Mouse (Mus musculus): ENCODE measurements around the gene Nexmif. TPM values are rescaled to one million over a fixed set of nuclear protein-coding genes. Genes with fewer than 3 reads are reported as not detected.
A peak's percentile ranks its signal among the peaks of the same experiment; 100 is the strongest.
"Not testable (repeated sequence)": the region's sequence is repeated elsewhere in the genome, so short reads cannot be mapped to it uniquely, and the experiment has no call there.

The Nexmif gene
- 0.75 and 0.82 TPM in 2 replicates for polyA plus RNA-seq (2015; fragmentation: Nextera tagmentation; extraction: Ambion mirVana)

- ATAC-seq (ENCODE audit: insufficient read depth, low FRiP score, low read depth) = peak; percentile 71
- H3K9me3 ChIP-seq = no peaks in the 10 kb centered on the region
- 19% methylated on average over 60 of the region's 70 CpGs for WGBS
- H3K4me1 ChIP-seq = no peaks in the 10 kb centered on the region
- H3K27ac ChIP-seq = no peak within 1 kb of the TSS
- peaks cover 23% of the 10 kb centered on the region; the same call in 1 of the 2 replicates for H3K27me3 ChIP-seq (replicated peaks)
- H3K4me2 ChIP-seq = peak within 1 kb of the TSS; percentile 83
- peak within 1 kb of the TSS; percentile 50 for H3K4me3 ChIP-seq (replicated peaks)
- H3K36me3 ChIP-seq = no peaks in the 10 kb centered on the region
- no peak within 1 kb of the TSS for H3K9ac ChIP-seq
Observed at GRCm38 (mm10) chrX:104200736-104201591, at the start of gene Nexmif. Nexmif (minus strand) TSS chrX:104201185.

GRCm38 (mm10) chrX:104208701-104209100 is 7.7 kb upstream of the Nexmif start:
- H3K4me1 ChIP-seq = no peaks in the 10 kb centered on the region
- no peak overlapping the region for H3K9ac ChIP-seq
- ATAC-seq (ENCODE audit: insufficient read depth, low FRiP score, low read depth) = no peak
- no peak overlapping the region for H3K27ac ChIP-seq
- H3K9me3 ChIP-seq = no peaks in the 10 kb centered on the region
- 59% methylated on average over 2 of the region's 2 CpGs for WGBS
- no peak overlapping the region for H3K4me2 ChIP-seq
- H3K27me3 ChIP-seq (replicated peaks) = 0 out of 2 replicates have a peak, but pooled peaks cover 3% of the 10 kb centered on the region
- H3K36me3 ChIP-seq = no peaks in the 10 kb centered on the region
- H3K4me3 ChIP-seq (replicated peaks) = no peak overlapping the region

- H3K9me3 ChIP-seq = no peaks in the 10 kb centered on the region
- WGBS = 24% methylated on average over 20 of the region's 21 CpGs
- peaks cover 23% of the 10 kb centered on the region; the same call in 1 of the 2 replicates for H3K27me3 ChIP-seq (replicated peaks)
- no peaks in the 10 kb centered on the region for H3K36me3 ChIP-seq
- no peak overlapping the region for H3K9ac ChIP-seq
- H3K4me1 ChIP-seq = no peaks in the 10 kb centered on the region
- ATAC-seq (ENCODE audit: insufficient read depth, low FRiP score, low read depth) = no peak
- peak overlapping the region; percentile 83 for H3K4me2 ChIP-seq
- H3K27ac ChIP-seq = no peak overlapping the region
- H3K4me3 ChIP-seq (replicated peaks) = peak overlapping the region; percentile 50
Observed at GRCm38 (mm10) chrX:104201592-104202139, 681 bp upstream of the Nexmif start.

- Histone ChIP-seq H3K4me1 (no peaks in the 10 kb centered on the region), H3K4me2 (peak overlapping the region; percentile 83), H3K36me3 (no peaks in the 10 kb centered on the region), H3K9ac (no peak overlapping the region), H3K4me3 (replicated peaks) (peak overlapping the region; percentile 50), H3K27ac (no peak overlapping the region), H3K9me3 (no peaks in the 10 kb centered on the region), H3K27me3 (replicated peaks) (peaks cover 23% of the 10 kb centered on the region; the same call in 1 of the 2 replicates)
- peak; percentile 18; the same call in 1 of the 2 replicates for ATAC-seq (ENCODE audit: insufficient read depth, low FRiP score, low read depth)
- WGBS = 17% methylated on average over 30 of the region's 37 CpGs
Observed at GRCm38 (mm10) chrX:104200388-104200735, 623 bp downstream of the Nexmif start.

- no peaks in the 10 kb centered on the region for H3K36me3 ChIP-seq
- H3K27me3 ChIP-seq (replicated peaks) = peaks cover 23% of the 10 kb centered on the region; the same call in 1 of the 2 replicates
Observed at GRCm38 (mm10) chrX:104199611-104200387, 1.2 kb downstream of the Nexmif start.

GRCm38 (mm10) chrX:104199070-104199469 is 1.9 kb downstream of the Nexmif start:
- Histone ChIP-seq H3K9me3 (no peaks in the 10 kb centered on the region), H3K4me2 (peak overlapping the region; percentile 83; the same call in 1 of the 2 replicates), H3K27me3 (replicated peaks) (peaks cover 20% of the 10 kb centered on the region; the same call in 1 of the 2 replicates), H3K9ac (no peak overlapping the region), H3K4me1 (no peaks in the 10 kb centered on the region), H3K4me3 (replicated peaks) (peak overlapping the region; percentile 50; the same call in 1 of the 2 replicates), H3K36me3 (no peaks in the 10 kb centered on the region), H3K27ac (no peak overlapping the region)
- ATAC-seq (ENCODE audit: insufficient read depth, low FRiP score, low read depth) = no peak
- WGBS = 56% methylated on average over 5 of the region's 5 CpGs

More at GRCm38 (mm10) chrX:104199611-104200387, 1.2 kb downstream of the Nexmif start:
- ATAC-seq (ENCODE audit: insufficient read depth, low FRiP score, low read depth) = no peak; the same call in 1 of the 2 replicates
- Histone ChIP-seq H3K4me3 (replicated peaks) (peak overlapping the region; percentile 50), H3K4me2 (peak overlapping the region; percentile 83), H3K9me3 (no peaks in the 10 kb centered on the region), H3K9ac (no peak overlapping the region), H3K27ac (no peak overlapping the region), H3K4me1 (no peaks in the 10 kb centered on the region)
- WGBS = 13% methylated on average over 83 of the region's 100 CpGs

- H3K4me2 ChIP-seq = no peak overlapping the region
- no peak overlapping the region for H3K4me3 ChIP-seq (replicated peaks)
- no peak overlapping the region for H3K9ac ChIP-seq
- 64% methylated on average over 5 of the region's 5 CpGs for WGBS
- H3K4me1 ChIP-seq = no peaks in the 10 kb centered on the region
- no peaks in the 10 kb centered on the region for H3K36me3 ChIP-seq
- no peaks in the 10 kb centered on the region for H3K9me3 ChIP-seq
- H3K27ac ChIP-seq = no peak overlapping the region
- peaks cover 15% of the 10 kb centered on the region; the same call in 1 of the 2 replicates for H3K27me3 ChIP-seq (replicated peaks)
- no peak for ATAC-seq (ENCODE audit: insufficient read depth, low FRiP score, low read depth)
Observed at GRCm38 (mm10) chrX:104196561-104196960, 4.4 kb downstream of the Nexmif start.

- WGBS = 26% methylated on average over 2 of the region's 2 CpGs
- no peaks in the 10 kb centered on the region for H3K27me3 ChIP-seq (replicated peaks)
- no peak overlapping the region for H3K9ac ChIP-seq
- no peaks in the 10 kb centered on the region for H3K36me3 ChIP-seq
- no peak overlapping the region for H3K27ac ChIP-seq
- no peak for ATAC-seq (ENCODE audit: insufficient read depth, low FRiP score, low read depth)
- no peaks in the 10 kb centered on the region for H3K4me1 ChIP-seq
- H3K4me3 ChIP-seq (replicated peaks) = no peak overlapping the region
- no peaks in the 10 kb centered on the region for H3K9me3 ChIP-seq
- H3K4me2 ChIP-seq = no peak overlapping the region
Observed at GRCm38 (mm10) chrX:104179257-104179656, 21.7 kb downstream of the Nexmif start.

- ATAC-seq (ENCODE audit: insufficient read depth, low FRiP score, low read depth) = no peak
- 33% methylated on average over 1 of the region's 1 CpGs for WGBS
- H3K4me1 ChIP-seq = no peaks in the 10 kb centered on the region
Observed at GRCm38 (mm10) chrX:104150072-104150471, 50.9 kb downstream of the Nexmif start.

GRCm38 (mm10) chrX:104115266-104115665 is 85.7 kb downstream of the Nexmif start:
- H3K27me3 ChIP-seq (replicated peaks); H3K27ac ChIP-seq; H3K36me3 ChIP-seq; H3K4me2 ChIP-seq; H3K4me3 ChIP-seq (replicated peaks); ATAC-seq (ENCODE audit: insufficient read depth, low FRiP score, low read depth); H3K9ac ChIP-seq; H3K9me3 ChIP-seq; H3K4me1 ChIP-seq: not testable (repeated sequence)
- 73% methylated on average over 5 of the region's 5 CpGs for WGBS

More at GRCm38 (mm10) chrX:104150072-104150471, 50.9 kb downstream of the Nexmif start:
- Histone ChIP-seq H3K9ac (no peak overlapping the region), H3K4me3 (replicated peaks) (no peak overlapping the region), H3K27me3 (replicated peaks) (no peaks in the 10 kb centered on the region), H3K36me3 (no peaks in the 10 kb centered on the region), H3K27ac (no peak overlapping the region), H3K4me2 (no peak overlapping the region), H3K9me3 (no peaks in the 10 kb centered on the region)

GRCm38 (mm10) chrX:104114596-104114995 is 86.4 kb downstream of the Nexmif start:
- WGBS = 71% methylated on average over 4 of the region's 4 CpGs
- no peak overlapping the region for H3K27ac ChIP-seq
- H3K36me3 ChIP-seq = no peaks in the 10 kb centered on the region
- no peak overlapping the region for H3K4me2 ChIP-seq
- H3K9ac ChIP-seq = no peak overlapping the region
- H3K4me1 ChIP-seq = no peaks in the 10 kb centered on the region
- no peaks in the 10 kb centered on the region for H3K9me3 ChIP-seq
- no peak overlapping the region for H3K4me3 ChIP-seq (replicated peaks)
- H3K27me3 ChIP-seq (replicated peaks) = no peaks in the 10 kb centered on the region
- ATAC-seq (ENCODE audit: insufficient read depth, low FRiP score, low read depth) = no peak

Measured in stomach, embryonic 15.5 days (tissue).